Mouse (Mus musculus) G1E (cell line): ENCODE measurements around the gene Stfa1. TPM values are rescaled to one million over a fixed set of nuclear protein-coding genes. Genes with fewer than 3 reads are reported as not detected.
"Not testable (repeated sequence)": the region's sequence is repeated elsewhere in the genome, so short reads cannot be mapped to it uniquely, and the experiment has no call there.

Experiments used
- ATAC-seq: 2 replicates; pipeline ENCODE4 v1.8.0; 2016; ENCODE audit warnings: mild to moderate bottlenecking; ENCODE audit not compliant: insufficient number of reproducible peaks, poor library complexity, low FRiP score, severe bottlenecking; ENCODE audit errors: extremely low read depth
- DNase-seq: peaks from one replicate; pipeline ENCODE4 v3.0.0; 2012; ENCODE audit warnings: low spot score
- H3K27me3 ChIP-seq: 2 replicates; pipeline ENCODE4 v1.6.1; 2012; ENCODE audit warnings: mild to moderate bottlenecking, low read length, inconsistent platforms; ENCODE audit not compliant: insufficient read depth
- H3K36me3 ChIP-seq: replicated peaks from 2 replicates; pipeline ENCODE3; 2012; ENCODE audit warnings: mild to moderate bottlenecking, inconsistent platforms
- H3K4me1 ChIP-seq: 2 replicates; pipeline ENCODE4 v1.6.1; 2012; ENCODE audit warnings: low read depth, low read length, inconsistent platforms, mixed read lengths; ENCODE audit not compliant: insufficient read depth
- H3K4me3 ChIP-seq: 2 replicates; pipeline ENCODE4 v1.5.1; 2012; ENCODE audit warnings: low read depth, mild to moderate bottlenecking, inconsistent platforms, low read length, moderate library complexity, mixed read lengths
- H3K9me3 ChIP-seq: replicated peaks from 2 replicates; pipeline ENCODE4 v1.6.1; 2012; ENCODE audit warnings: inconsistent platforms
- CTCF ChIP-seq: IDR thresholded peaks from 2 replicates; pipeline ENCODE4 v1.5.1; 2012; ENCODE audit warnings: low read depth, low read length, inconsistent platforms, mixed read lengths
- GATA1 ChIP-seq: IDR thresholded peaks from 2 replicates; pipeline ENCODE4 v1.6.1; 2012; ENCODE audit warnings: borderline replicate concordance, low read length, inconsistent platforms, mixed read lengths
- GATA2 ChIP-seq: IDR thresholded peaks from 2 replicates; pipeline ENCODE4 v1.6.1; 2012; ENCODE audit warnings: low read depth, low read length, inconsistent platforms, borderline replicate concordance
- POLR2AphosphoS5 ChIP-seq: IDR thresholded peaks from 2 replicates; pipeline ENCODE4 v1.6.1; 2012; ENCODE audit warnings: low read depth, low read length, inconsistent platforms; ENCODE audit not compliant: insufficient replicate concordance
- TAL1 ChIP-seq: conservative IDR thresholded peaks from 2 replicates; pipeline ENCODE4 v1.6.1; 2012; ENCODE audit warnings: low read depth, low read length, inconsistent platforms, mixed read lengths
- polyA plus RNA-seq: library from polyadenylated mRNA; stranded (reverse); fragments of >175 nt; gene quantifications from 2 replicates; pipeline ENCODE4 v1.2.3, GENCODE M21; 2012
- total RNA-seq, 2 experiments: library from RNA; stranded (forward) in 1 of 2; stranded (reverse) in 1 of 2; fragments of 200-1000 nt in 1 of 2; fragments of >200 nt in 1 of 2; fragmentation: Nextera tagmentation in 1 of 2; gene quantifications; 2 replicates each; pipeline ENCODE4 v1.2.3; 2014 to 2017

Stfa1 gene
- total RNA-seq (2014; fragmentation: Nextera tagmentation) (not detected in 2 replicates), total RNA-seq (2017) (not detected in 2 replicates), polyA plus RNA-seq (not detected in 2 replicates)

DNA sequence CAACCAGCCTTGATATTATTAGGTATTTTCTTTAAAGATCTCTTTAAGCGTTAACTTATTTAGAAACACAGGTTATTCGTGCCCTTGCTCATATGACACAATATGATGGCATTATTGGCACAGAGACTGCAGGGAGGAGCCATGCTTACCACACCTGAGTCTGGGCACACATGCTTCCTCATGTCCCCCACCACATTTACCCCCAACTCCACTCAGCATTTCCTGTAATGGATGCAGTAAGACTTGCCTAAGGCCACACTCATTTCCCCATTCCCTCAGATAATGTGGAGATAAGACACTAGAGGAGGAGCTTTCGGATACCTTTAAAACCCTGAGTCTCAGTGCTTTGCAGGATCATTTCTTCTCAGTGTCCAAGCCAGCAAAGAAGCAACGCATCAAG lies at the start of gene Stfa1:
Gene Stfa1, plus strand, starts transcription at position 156 of the 400 bp plus-strand sequence.
- not testable (repeated sequence) for H3K4me1 ChIP-seq, H3K9me3 ChIP-seq, DNase-seq, H3K4me3 ChIP-seq, ATAC-seq, H3K36me3 ChIP-seq, H3K27me3 ChIP-seq

GRCm38 (mm10) chr16:36260585-36260984 lies 16.2 kb upstream of the Stfa1 start:
- ATAC-seq: not testable (repeated sequence)

DNA sequence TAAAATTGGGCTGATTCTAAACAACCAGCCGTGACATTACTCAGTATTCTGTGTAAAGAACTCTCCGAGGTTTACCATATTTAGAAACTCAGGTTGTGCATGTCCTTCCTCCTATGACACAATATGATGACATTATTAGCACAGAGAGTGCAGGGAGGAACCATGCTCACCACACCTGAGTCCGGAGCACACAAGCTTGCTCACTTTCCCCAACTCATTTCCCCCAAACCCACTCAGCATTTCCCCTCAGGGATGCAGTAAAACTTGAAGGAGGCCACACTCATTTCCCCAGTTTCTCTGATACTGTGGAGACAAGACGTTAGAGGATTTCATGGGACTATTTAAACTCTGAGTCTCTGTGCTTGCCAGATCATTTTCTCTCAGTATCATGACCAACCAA lies 12.4 kb downstream of the Stfa1 start:
- Histone ChIP-seq H3K36me3 (no peaks in the 10 kb centered on the region), H3K9me3 (no peaks in the 10 kb centered on the region), H3K4me1 (no peaks in the 10 kb centered on the region), H3K27me3 (no peaks in the 10 kb centered on the region), H3K4me3 (no peak overlapping the region)
- no peak for ATAC-seq
- TF ChIP-seq TAL1 (no peak), GATA1 (no peak), GATA2 (no peak), CTCF (no peak), POLR2AphosphoS5 (no peak)
- DNase-seq: no peak

More at GRCm38 (mm10) chr16:36260585-36260984, 16.2 kb upstream of the Stfa1 start:
- H3K4me3 ChIP-seq, H3K36me3 ChIP-seq, H3K9me3 ChIP-seq, H3K27me3 ChIP-seq, DNase-seq, H3K4me1 ChIP-seq: not testable (repeated sequence)

DNA sequence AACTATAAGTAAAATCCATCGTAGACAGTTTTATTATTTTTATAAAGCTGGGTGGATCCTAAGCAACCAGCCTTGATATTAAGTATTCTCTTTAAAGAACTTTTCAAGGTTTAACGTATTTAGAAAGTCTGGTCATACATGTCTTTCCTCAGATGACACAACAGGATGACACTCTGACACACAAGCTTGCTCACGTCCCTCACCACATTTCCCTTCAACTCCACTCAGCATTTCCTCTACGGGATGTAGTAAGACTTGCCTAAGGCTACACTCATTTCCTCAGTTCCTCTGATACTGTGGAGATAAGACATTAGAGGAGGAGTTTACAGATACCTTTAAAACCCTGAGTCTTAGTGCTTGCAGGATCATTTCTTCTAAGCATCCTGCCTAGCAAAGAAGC lies 30.9 kb downstream of the Stfa1 start:
- Histone ChIP-seq H3K9me3 (no peaks in the 10 kb centered on the region), H3K36me3 (no peaks in the 10 kb centered on the region), H3K27me3 (no peaks in the 10 kb centered on the region), H3K4me3 (no peak overlapping the region), H3K4me1 (no peaks in the 10 kb centered on the region)
- ATAC-seq (no peak), DNase-seq (no peak)
- no peak for TF ChIP-seq GATA1
- no peak for TF ChIP-seq GATA2
- TF ChIP-seq CTCF: no peak
- TF ChIP-seq POLR2AphosphoS5: no peak
- no peak for TF ChIP-seq TAL1

GRCm38 (mm10) chr16:36316111-36316510 lies 39.4 kb downstream of the Stfa1 start:
- not testable (repeated sequence) for ATAC-seq, H3K4me1 ChIP-seq, H3K9me3 ChIP-seq, DNase-seq, H3K27me3 ChIP-seq, H3K4me3 ChIP-seq, H3K36me3 ChIP-seq

GRCm38 (mm10) chr16:36319286-36319685 lies 42.5 kb downstream of the Stfa1 start:
- Histone ChIP-seq H3K27me3 (no peaks in the 10 kb centered on the region), H3K4me3 (no peak overlapping the region), H3K9me3 (no peaks in the 10 kb centered on the region), H3K4me1 (no peaks in the 10 kb centered on the region), H3K36me3 (no peaks in the 10 kb centered on the region)
- TF ChIP-seq GATA1 (no peak), POLR2AphosphoS5 (no peak), TAL1 (no peak)
- DNase-seq: no peak
- no peak for ATAC-seq

DNA sequence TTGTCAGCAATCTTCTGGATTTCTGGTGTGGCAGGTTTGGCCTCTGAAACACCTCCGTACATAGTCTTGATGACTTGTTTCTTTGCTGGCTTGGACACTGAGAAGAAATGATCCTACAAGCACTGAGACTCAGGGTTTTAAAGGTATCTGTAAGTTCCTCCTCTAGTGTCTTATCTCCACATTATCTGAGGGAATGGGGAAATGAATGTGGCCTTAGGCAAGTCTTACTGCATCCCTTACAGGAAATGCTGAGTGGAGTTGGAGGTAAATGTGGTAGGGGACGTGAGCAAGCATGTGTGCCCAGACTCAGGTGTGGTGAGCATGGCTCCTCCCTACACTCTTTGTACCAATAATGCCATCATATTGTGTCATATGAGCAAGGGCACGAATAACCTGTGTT lies 57.5 kb downstream of the Stfa1 start, which contains the start of gene BC117090:
Gene BC117090, minus strand, starts transcription at position 101 of the 400 bp plus-strand sequence.
- no peaks in the 10 kb centered on the region for H3K4me1 ChIP-seq
- H3K4me3 ChIP-seq: no peak within 1 kb of the TSS
- H3K27me3 ChIP-seq: no peaks in the 10 kb centered on the region
- DNase-seq (no peak), ATAC-seq (no peak)
- TF ChIP-seq GATA1 (no peak), GATA2 (no peak), CTCF (no peak), POLR2AphosphoS5 (no peak), TAL1 (no peak)
- H3K9me3 ChIP-seq: no peaks in the 10 kb centered on the region
- H3K36me3 ChIP-seq: no peaks in the 10 kb centered on the region

Other genes with a start within 250 kb of the Stfa1 start
- 3.5 and 7.1 TPM in 2 replicates for gene Wdr5b, start 235.8 kb upstream of the Stfa1 start, total RNA-seq (2014; fragmentation: Nextera tagmentation)
- 6.9 and 8.1 TPM in 2 replicates for gene Wdr5b, start 235.8 kb upstream of the Stfa1 start, total RNA-seq (2017)
- gene Wdr5b, start 235.8 kb upstream of the Stfa1 start, polyA plus RNA-seq: 0.19 and 0.50 TPM in 2 replicates
- 136 and 143 TPM in 2 replicates for gene Fam162a, start 205.4 kb upstream of the Stfa1 start, total RNA-seq (2014; fragmentation: Nextera tagmentation)
- gene Fam162a, start 205.4 kb upstream of the Stfa1 start, total RNA-seq (2017): 266 and 272 TPM in 2 replicates
- gene Fam162a, start 205.4 kb upstream of the Stfa1 start, polyA plus RNA-seq: 262 and 411 TPM in 2 replicates
- gene Ccdc58, start 205.3 kb upstream of the Stfa1 start, total RNA-seq (2014; fragmentation: Nextera tagmentation): 71.8 and 93.8 TPM in 2 replicates
- gene Ccdc58, start 205.3 kb upstream of the Stfa1 start, total RNA-seq (2017): 148 and 250 TPM in 2 replicates
- gene Ccdc58, start 205.3 kb upstream of the Stfa1 start, polyA plus RNA-seq: 4.0 and 6.3 TPM in 2 replicates
- not detected in 2 replicates for gene Csta1, start 145.7 kb upstream of the Stfa1 start, total RNA-seq (2014; fragmentation: Nextera tagmentation)
- gene Csta1, start 145.7 kb upstream of the Stfa1 start, total RNA-seq (2017): 0.12 and 0.16 TPM in 2 replicates
- not detected in 2 replicates for gene Csta1, start 145.7 kb upstream of the Stfa1 start, polyA plus RNA-seq
- gene Stfa2l1, start 120.1 kb upstream of the Stfa1 start, total RNA-seq (2014; fragmentation: Nextera tagmentation): not detected in 2 replicates
- gene Stfa2l1, start 120.1 kb upstream of the Stfa1 start, total RNA-seq (2017): not detected in 2 replicates
- gene Stfa2l1, start 120.1 kb upstream of the Stfa1 start, polyA plus RNA-seq: not detected in 2 replicates
- gene Gm5483, start 92.7 kb upstream of the Stfa1 start, total RNA-seq (2014; fragmentation: Nextera tagmentation): not detected in 2 replicates
- 0.05 and 0.06 TPM in 2 replicates for gene Gm5483, start 92.7 kb upstream of the Stfa1 start, total RNA-seq (2017)
- gene Gm5483, start 92.7 kb upstream of the Stfa1 start, polyA plus RNA-seq: not detected in 2 replicates
- gene Gm5416, start 66.5 kb upstream of the Stfa1 start, total RNA-seq (2014; fragmentation: Nextera tagmentation): not detected in 2 replicates
- not detected in 2 replicates for gene Gm5416, start 66.5 kb upstream of the Stfa1 start, total RNA-seq (2017)
- not detected in 2 replicates for gene Gm5416, start 66.5 kb upstream of the Stfa1 start, polyA plus RNA-seq
- gene 2010005H15Rik, start 55.5 kb upstream of the Stfa1 start, total RNA-seq (2014; fragmentation: Nextera tagmentation): not detected in 2 replicates
- not detected in 2 replicates for gene 2010005H15Rik, start 55.5 kb upstream of the Stfa1 start, total RNA-seq (2017)
- gene 2010005H15Rik, start 55.5 kb upstream of the Stfa1 start, polyA plus RNA-seq: not detected in 2 replicates
- gene BC117090, start 57.4 kb downstream of the Stfa1 start, total RNA-seq (2014; fragmentation: Nextera tagmentation): not detected in 2 replicates
- not detected in 2 replicates for gene BC117090, start 57.4 kb downstream of the Stfa1 start, total RNA-seq (2017)
- not detected in 2 replicates for gene BC117090, start 57.4 kb downstream of the Stfa1 start, polyA plus RNA-seq
- not detected in 2 replicates for gene BC100530, start 90.8 kb downstream of the Stfa1 start, total RNA-seq (2014; fragmentation: Nextera tagmentation)
- not detected in 2 replicates for gene BC100530, start 90.8 kb downstream of the Stfa1 start, total RNA-seq (2017)
- not detected in 2 replicates for gene BC100530, start 90.8 kb downstream of the Stfa1 start, polyA plus RNA-seq
- not detected in 2 replicates for gene Stfa2, start 131.5 kb downstream of the Stfa1 start, total RNA-seq (2014; fragmentation: Nextera tagmentation)
- gene Stfa2, start 131.5 kb downstream of the Stfa1 start, total RNA-seq (2017): not detected in 2 replicates
- not detected in 2 replicates for gene Stfa2, start 131.5 kb downstream of the Stfa1 start, polyA plus RNA-seq
- gene Stfa3, start 178.4 kb downstream of the Stfa1 start, total RNA-seq (2014; fragmentation: Nextera tagmentation): not detected in 2 replicates
- not detected in 2 replicates for gene Stfa3, start 178.4 kb downstream of the Stfa1 start, total RNA-seq (2017)
- gene Stfa3, start 178.4 kb downstream of the Stfa1 start, polyA plus RNA-seq: not detected in 2 replicates